Mouse (Mus musculus) lung, adult 2 months (tissue): Measurements from ENCODE around the gene Prex1.

Experiments used
- CTCF ChIP-seq: fragments of 200-500 bp; IDR thresholded peaks from 2 replicates; pipeline ENCODE4 v1.5.1; 2011; ENCODE audit warnings: mild to moderate bottlenecking, low read length, control low read depth; ENCODE audit not compliant: insufficient read depth
- POLR2A ChIP-seq: fragments of 200-500 bp; IDR thresholded peaks from 2 replicates; pipeline ENCODE4 v1.6.1; 2011; ENCODE audit warnings: low read depth, mild to moderate bottlenecking, control low read depth, low read length, borderline replicate concordance; ENCODE audit errors: extremely low read depth

- TF ChIP-seq POLR2A (no peak), CTCF (no peak)
Observed at GRCm38 (mm10) chr2:166654875-166655274, 58.8 kb downstream of the Prex1 start.
